Mouse (Mus musculus) monocyte, adult 5-6 weeks (primary cell): ENCODE measurements around the gene Marveld1. TPM values are rescaled to one million over a fixed set of nuclear protein-coding genes. Genes with fewer than 3 reads are reported as not detected.
A peak's percentile ranks its signal among the peaks of the same experiment; 100 is the strongest.

Source experiments
- ATAC-seq: fragments of 153-309, 156-312 bp; replicated peaks from 2 replicates; pipeline ENCODE4 v1.8.0; 2017; ENCODE audit warnings: mild to moderate bottlenecking; ENCODE audit not compliant: low TSS enrichment, insufficient number of reproducible peaks, severe bottlenecking, poor library complexity, low FRiP score
- total RNA-seq: library from RNA; stranded (forward); fragments of 200-1000, 200-491, 200-594 nt; gene quantifications from 3 replicates; pipeline ENCODE4 v1.2.3, GENCODE M21; 2017

Gene Marveld1
- total RNA-seq = 4.6 to 15.8 TPM (median 7.2 TPM) in 3 replicates

- no peak for ATAC-seq
These were observed at the start of gene Marveld1 for GRCm38 (mm10) chr19:42147170-42147768. TSS of gene Marveld1 (plus strand) at chr19:42147400.

GRCm38 (mm10) chr19:42099406-42099805, 47.8 kb upstream of the Marveld1 start:
- ATAC-seq = no peak

- no peak for ATAC-seq
These were observed 42.5 kb upstream of the Marveld1 start for GRCm38 (mm10) chr19:42104681-42105080.

- ATAC-seq = no peak
These were observed 31.3 kb upstream of the Marveld1 start for GRCm38 (mm10) chr19:42115783-42116335.

GRCm38 (mm10) chr19:42118142-42118541, 29.1 kb upstream of the Marveld1 start:
- no peak for ATAC-seq

- ATAC-seq = no peak
These were observed 28.6 kb upstream of the Marveld1 start for GRCm38 (mm10) chr19:42118596-42118995.

GRCm38 (mm10) chr19:42120451-42120850, 26.7 kb upstream of the Marveld1 start:
- no peak for ATAC-seq

GRCm38 (mm10) chr19:42124684-42125083, 22.5 kb upstream of the Marveld1 start:
- ATAC-seq = no peak

- no peak for ATAC-seq
These were observed 21.5 kb upstream of the Marveld1 start for GRCm38 (mm10) chr19:42125501-42126218.

- no peak for ATAC-seq
These were observed 21.0 kb upstream of the Marveld1 start for GRCm38 (mm10) chr19:42126219-42126605.

GRCm38 (mm10) chr19:42127024-42127423, 20.2 kb upstream of the Marveld1 start:
- ATAC-seq = no peak

GRCm38 (mm10) chr19:42128052-42128740, 19.0 kb upstream of the Marveld1 start:
- ATAC-seq = no peak

- ATAC-seq = peak; percentile 87
These were observed 18.3 kb upstream of the Marveld1 start, which contains the start of gene Avpi1 for GRCm38 (mm10) chr19:42128787-42129508. TSS of gene Avpi1 (minus strand) at chr19:42129059.

GRCm38 (mm10) chr19:42129509-42130293, 17.5 kb upstream of the Marveld1 start:
- ATAC-seq = peak; percentile 11; the same call in 1 of the 2 replicates

- ATAC-seq = no peak
These were observed 16.9 kb upstream of the Marveld1 start for GRCm38 (mm10) chr19:42130294-42130606.

- no peak for ATAC-seq
These were observed 16.1 kb upstream of the Marveld1 start for GRCm38 (mm10) chr19:42131101-42131500.

GRCm38 (mm10) chr19:42135070-42135469, 12.1 kb upstream of the Marveld1 start:
- no peak for ATAC-seq

GRCm38 (mm10) chr19:42136126-42136525, 11.1 kb upstream of the Marveld1 start:
- no peak for ATAC-seq
